Mouse (Mus musculus) kidney, postnatal 36 days (tissue): ENCODE measurements at regions not wholly inside any gene's neighbourhood (a gene's known extent, or its start where the extent isn't known, plus 50 kb on each side); places are given as distances from the start of the nearest gene placed in this dataset.

Experiments used
- DNase-seq, 2 experiments: peaks; one replicate each; pipeline ENCODE4 v3.0.0; 2021 to 2022; ENCODE audit warnings: mixed read lengths in 2 of 2

GRCm38 (mm10) chr6:84514623-84515022 lies 79.1 kb downstream of the Cyp26b1 start:
- peak; percentile 6 to 42 for DNase-seq

- DNase-seq: no peak
Observed at GRCm38 (mm10) chr6:84508598-84508997, 85.1 kb downstream of the Cyp26b1 start.

- DNase-seq: peak in 1 of 2 experiments; percentile 27
Observed at GRCm38 (mm10) chr6:84506675-84507074, 87.0 kb downstream of the Cyp26b1 start.

- no peak for DNase-seq
Observed at GRCm38 (mm10) chr6:84500255-84500886, 93.3 kb downstream of the Cyp26b1 start.

- DNase-seq: no peak
Observed at GRCm38 (mm10) chr6:84498076-84498475, 95.6 kb downstream of the Cyp26b1 start.

GRCm38 (mm10) chr6:84493676-84494075 lies 100.0 kb downstream of the Cyp26b1 start:
- DNase-seq: no peak

- DNase-seq: peak; percentile 11 to 13
Observed at GRCm38 (mm10) chr6:84493169-84493568, 100.5 kb downstream of the Cyp26b1 start.

- DNase-seq: no peak
Observed at GRCm38 (mm10) chr6:84492594-84492993, 101.1 kb downstream of the Cyp26b1 start.

- DNase-seq: no peak
Observed at GRCm38 (mm10) chr6:84491106-84491505, 102.6 kb downstream of the Cyp26b1 start.

- DNase-seq: no peak
Observed at GRCm38 (mm10) chr6:84481205-84481604, 112.5 kb downstream of the Cyp26b1 start.

GRCm38 (mm10) chr6:84477072-84477471 lies 116.6 kb downstream of the Cyp26b1 start:
- no peak for DNase-seq

GRCm38 (mm10) chr6:84476466-84476865 lies 117.2 kb downstream of the Cyp26b1 start:
- peak; percentile 34 to 61 for DNase-seq

GRCm38 (mm10) chr6:84474835-84475234 lies 118.9 kb downstream of the Cyp26b1 start:
- DNase-seq: no peak

- DNase-seq: no peak
Observed at GRCm38 (mm10) chr6:84473171-84473570, 120.5 kb downstream of the Cyp26b1 start.

- no peak for DNase-seq
Observed at GRCm38 (mm10) chr6:84472287-84472686, 121.4 kb downstream of the Cyp26b1 start.

- no peak for DNase-seq
Observed at GRCm38 (mm10) chr6:84467319-84467718, 126.4 kb downstream of the Cyp26b1 start.

- DNase-seq: no peak
Observed at GRCm38 (mm10) chr6:84466223-84466622, 127.5 kb downstream of the Cyp26b1 start.

- no peak for DNase-seq
Observed at GRCm38 (mm10) chr6:84465596-84465995, 128.1 kb downstream of the Cyp26b1 start.

GRCm38 (mm10) chr6:84463592-84464367 lies 129.9 kb downstream of the Cyp26b1 start:
- no peak for DNase-seq

GRCm38 (mm10) chr6:84456803-84457202 lies 136.9 kb downstream of the Cyp26b1 start:
- DNase-seq: no peak

- DNase-seq: no peak
Observed at GRCm38 (mm10) chr6:84445093-84445492, 148.6 kb downstream of the Cyp26b1 start.

GRCm38 (mm10) chr6:84442667-84443066 lies 151.0 kb downstream of the Cyp26b1 start:
- no peak for DNase-seq

- DNase-seq: no peak
Observed at GRCm38 (mm10) chr6:84441721-84442480, 151.8 kb downstream of the Cyp26b1 start.

GRCm38 (mm10) chr6:84436716-84437115 lies 157.0 kb downstream of the Cyp26b1 start:
- no peak for DNase-seq
